Mouse (Mus musculus): Measurements from ENCODE around the gene Sri.

Sri gene

GRCm38 (mm10) chr5:8112246-8112645 is 66.4 kb downstream of the Sri start:
- no peak for DNase-seq

DNA sequence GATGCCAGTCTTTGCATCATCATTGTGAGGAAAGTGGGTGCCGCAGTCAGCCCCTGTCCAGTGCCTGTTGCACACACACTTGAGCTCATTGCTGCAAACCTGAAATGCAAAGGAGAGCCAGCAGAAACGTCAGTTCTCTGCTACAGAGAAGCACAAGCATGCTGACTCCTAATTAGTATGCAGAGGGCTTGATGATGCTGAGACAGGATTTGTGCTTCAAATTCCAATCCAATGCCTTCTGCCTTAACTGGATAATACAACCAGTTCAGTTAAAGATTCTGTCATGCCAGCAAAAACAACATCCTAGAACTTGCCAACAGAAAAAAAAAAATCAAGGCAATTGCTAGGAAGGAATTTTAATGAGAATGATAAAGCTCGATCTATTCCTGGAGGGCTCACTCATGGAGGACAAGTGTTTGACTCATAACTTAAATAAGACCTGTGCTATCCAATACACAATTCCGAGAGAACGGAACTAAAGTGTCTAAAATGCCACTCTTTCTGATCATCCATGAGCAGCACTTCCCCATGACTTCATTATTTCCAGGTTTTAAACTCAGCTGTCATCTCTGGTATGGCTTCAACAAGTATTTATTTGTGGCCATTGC is 70.8 kb downstream of the Sri start:
- no peak for DNase-seq

All from kidney, postnatal 14 days (tissue).